Mouse (Mus musculus): Measurements from ENCODE around the gene Gal3st1.

DNA sequence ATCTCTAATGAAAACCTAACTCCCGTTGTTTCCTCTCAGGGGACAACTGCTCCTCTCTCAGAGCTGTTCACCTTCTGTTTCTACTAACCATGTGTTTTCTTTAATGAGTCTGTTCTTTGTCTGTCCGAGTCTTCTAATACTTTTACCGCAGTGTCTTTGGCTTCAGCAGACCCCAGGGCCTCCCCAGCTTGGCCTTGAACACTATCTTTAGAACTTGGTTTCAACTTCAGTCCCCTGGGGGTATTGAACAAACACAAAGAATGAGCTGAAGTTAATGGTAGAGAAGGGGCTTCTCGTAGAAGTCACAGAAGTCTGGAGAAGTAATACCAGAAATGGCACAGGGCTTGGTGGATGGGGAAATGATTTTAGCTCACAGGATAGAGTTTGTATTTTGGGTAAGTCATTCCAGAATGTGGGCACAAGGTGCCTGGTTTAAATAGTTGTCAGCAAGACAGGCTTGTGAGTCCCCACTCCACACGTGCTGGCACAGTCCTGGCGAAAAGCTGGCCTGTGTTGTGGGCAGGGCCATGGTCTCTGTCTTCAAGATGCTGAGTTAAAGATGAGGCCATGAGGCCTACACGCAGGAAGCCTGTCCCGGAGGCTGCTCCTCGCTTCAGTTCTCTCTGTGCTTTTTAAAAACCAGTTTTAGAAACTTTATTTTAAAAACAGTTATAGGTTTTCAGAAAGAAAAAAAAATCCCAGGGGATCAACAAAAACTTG lies 53.1 kb downstream of the Gal3st1 start:
- no peak for TF ChIP-seq POLR2A (IDR thresholded peaks at IDR 0.05; ENCODE audit: borderline replicate concordance, low read depth, low read length)
- no peak for TF ChIP-seq CTCF (IDR thresholded peaks at IDR 0.05; ENCODE audit: low read depth, low read length)
